Mouse (Mus musculus) layer of hippocampus, postnatal 14 days (tissue): ENCODE measurements around the gene Angpt4. TPM values are rescaled to one million over a fixed set of nuclear protein-coding genes. Genes with fewer than 3 reads are reported as not detected.

Experiments
- DNase-seq, 2 experiments: peaks; one replicate each; pipeline ENCODE4 v3.0.0; 2021 to 2022; ENCODE audit warnings: low spot score in 2 of 2, mixed read lengths in 1 of 2
- long read RNA-seq, 2 experiments: library from polyadenylated mRNA; stranded (forward); transcript quantifications; one replicate each; pipeline ENCODE4 v2.0.0; 2021
- total RNA-seq, 2 experiments: library from RNA; stranded (reverse); gene quantifications; 2 replicates each; pipeline ENCODE4 v1.2.3; 2021

The Angpt4 gene
- total RNA-seq = under 1 TPM; 0.14 to 0.52 TPM
- long read RNA-seq, experiment 1 = 0 reads
- long read RNA-seq, experiment 2, partial matches to known transcripts = 2 of 2 reads
- long read RNA-seq, experiment 2, other reads (novel, unspliced or antisense) = 0 of 2 reads

DNA sequence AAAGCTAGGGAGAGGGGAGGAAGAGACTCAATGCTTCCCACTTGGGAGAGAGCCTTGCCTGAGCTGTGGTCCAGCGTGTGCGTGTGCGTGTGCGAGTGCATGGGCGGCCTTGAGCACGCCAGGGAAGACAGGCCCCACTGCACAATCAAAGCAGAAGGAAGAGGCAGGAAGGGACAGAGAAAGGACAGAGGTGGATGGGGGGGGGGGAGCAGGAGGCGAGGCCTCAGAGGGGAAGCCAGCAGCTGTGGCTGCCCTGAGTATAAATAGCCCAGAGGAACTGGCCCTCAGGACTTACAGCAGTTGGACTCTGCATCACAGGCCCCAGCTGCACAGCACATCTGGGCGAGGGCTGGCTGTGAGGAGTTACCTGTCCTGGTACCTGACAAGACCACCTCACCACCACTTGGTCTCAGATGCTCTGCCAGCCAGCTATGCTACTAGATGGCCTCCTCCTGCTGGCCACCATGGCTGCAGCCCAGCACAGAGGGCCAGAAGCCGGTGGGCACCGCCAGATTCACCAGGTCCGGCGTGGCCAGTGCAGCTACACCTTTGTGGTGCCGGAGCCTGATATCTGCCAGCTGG, at the start of gene Angpt4:
TSS of gene Angpt4 (plus strand) at position 292 of the 582 bp plus-strand sequence.
- no peak for DNase-seq

DNA sequence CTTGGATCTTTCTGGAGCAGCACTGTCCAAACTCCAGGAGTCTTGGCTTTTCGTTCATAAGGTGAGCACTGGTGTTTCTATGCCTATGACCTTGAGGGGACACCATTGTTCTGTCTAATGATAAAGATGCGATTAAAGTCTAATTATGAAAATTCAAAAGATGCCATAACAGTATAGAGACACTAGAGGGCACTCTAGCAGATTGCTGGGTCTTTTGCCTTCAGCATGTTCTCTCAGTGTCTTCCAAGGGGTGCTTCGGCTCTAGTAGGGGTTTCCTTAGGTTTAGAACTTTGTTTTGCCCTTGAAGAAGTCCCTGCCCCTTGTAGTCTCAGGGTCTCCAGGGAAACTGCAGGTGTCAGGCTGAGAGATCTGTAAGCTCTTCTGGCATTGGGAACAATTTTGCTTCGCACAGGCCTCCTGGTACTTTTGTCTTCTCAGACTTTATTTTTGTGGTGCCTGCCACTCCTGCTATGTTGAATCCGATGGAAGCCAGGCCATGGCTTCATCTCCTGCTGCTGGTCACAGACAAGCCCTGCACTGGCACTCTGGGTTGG, 48.7 kb upstream of the Angpt4 start:
- DNase-seq = no peak

DNA sequence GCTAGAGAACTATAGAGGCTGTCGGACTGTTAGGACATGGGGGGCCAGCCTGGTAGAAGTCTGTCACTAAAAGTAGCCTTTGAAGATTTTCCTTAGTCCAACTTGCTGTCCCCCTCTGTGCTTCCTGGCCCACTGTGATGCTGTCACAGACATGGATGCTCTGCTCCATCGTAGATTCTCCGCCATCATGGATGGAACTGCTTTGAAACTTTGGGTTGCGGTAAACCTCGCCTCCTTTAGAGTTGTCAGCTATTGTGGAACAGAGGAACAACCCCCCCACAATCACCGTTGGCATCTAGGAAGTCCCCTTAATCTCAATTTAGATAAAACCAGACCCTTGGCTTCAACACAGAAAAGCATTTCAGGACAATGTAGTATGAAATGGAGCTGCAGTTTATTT, 46.1 kb upstream of the Angpt4 start:
- no peak for DNase-seq

DNA sequence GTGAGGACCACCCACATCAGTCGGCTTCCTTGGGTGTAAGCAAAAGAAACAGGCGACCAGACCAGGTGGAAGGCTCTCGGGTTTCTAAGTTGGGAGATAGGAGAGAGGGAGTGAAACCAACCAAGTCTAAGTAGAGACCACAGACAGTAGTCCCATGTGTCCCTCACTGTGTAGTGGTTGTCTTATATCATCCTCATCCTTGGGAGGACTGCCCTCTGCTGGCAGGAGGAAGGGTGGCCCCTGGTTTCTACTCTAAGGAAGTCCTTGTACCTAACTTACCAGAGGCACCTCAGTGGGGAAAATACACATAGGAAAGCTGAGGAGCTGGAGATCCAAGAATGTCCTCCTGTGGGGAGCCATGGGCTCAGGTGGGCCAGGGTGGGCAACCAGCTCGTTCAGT, 44.5 kb upstream of the Angpt4 start:
- DNase-seq = peak; percentile 45 to 70

DNA sequence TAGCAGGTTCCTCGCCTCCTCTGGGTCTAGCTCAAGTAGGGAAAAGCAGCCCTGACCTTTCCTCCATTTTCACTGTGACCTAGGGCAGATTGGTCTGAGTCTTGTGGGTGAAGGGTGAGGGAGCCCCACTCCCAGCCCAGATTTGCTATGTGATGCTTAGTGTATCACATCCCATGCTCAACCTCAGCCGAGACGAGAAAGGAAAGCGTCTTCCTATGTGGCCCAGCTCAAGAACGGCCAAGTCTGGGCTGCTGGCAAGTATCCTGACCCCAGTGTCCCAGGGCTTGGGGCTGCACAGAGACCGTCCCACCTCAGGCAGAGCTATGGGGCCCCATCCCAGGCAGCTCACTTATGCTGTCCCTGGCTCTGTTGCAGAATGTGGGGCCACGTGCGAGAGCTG, 42.8 kb upstream of the Angpt4 start:
- DNase-seq = no peak

DNA sequence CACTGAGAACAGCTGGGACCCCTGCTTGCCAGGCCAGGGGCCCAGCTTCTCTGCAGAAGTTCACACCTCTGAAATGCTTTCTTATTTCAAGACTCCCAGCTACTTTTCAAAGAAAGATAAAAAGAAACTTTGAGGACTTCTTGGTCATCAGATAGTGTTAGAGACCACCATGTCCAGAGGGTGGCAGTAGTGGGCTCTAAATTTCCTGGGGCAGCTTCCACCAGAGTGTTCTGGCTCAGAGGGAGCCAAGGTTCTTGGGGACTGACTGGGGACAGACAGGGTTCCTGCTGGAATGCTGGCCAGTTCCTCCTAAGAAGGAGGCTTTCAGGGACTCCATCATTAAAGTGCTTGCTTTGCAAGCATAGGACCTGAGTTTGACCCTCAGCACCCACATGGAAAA, 36.5 kb upstream of the Angpt4 start:
- peak in 1 of 2 experiments; percentile 38 for DNase-seq

DNA sequence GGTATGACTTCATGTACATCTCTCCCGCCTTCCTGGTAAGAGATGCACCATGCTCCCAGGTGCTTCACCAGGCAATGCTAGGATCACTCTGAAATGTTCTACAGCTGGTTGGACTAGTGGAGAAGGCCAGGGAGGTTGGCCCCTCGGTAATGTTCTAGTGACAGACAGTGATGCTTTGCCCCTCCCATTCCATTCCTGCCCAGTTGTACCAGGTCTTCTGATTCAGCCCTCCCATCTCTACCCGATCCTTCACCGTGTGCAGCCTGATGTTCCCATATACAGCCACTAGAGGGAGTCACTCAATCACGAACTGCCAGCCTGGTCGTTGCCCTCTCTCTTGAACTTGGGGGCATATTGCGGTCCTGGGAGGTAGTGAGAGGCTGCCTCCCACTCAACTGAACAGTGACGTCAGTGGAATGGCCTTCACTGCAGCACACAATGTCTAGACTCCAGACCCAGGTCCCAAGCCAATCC, 35.0 kb upstream of the Angpt4 start:
- peak; percentile 58 to 62 for DNase-seq

DNA sequence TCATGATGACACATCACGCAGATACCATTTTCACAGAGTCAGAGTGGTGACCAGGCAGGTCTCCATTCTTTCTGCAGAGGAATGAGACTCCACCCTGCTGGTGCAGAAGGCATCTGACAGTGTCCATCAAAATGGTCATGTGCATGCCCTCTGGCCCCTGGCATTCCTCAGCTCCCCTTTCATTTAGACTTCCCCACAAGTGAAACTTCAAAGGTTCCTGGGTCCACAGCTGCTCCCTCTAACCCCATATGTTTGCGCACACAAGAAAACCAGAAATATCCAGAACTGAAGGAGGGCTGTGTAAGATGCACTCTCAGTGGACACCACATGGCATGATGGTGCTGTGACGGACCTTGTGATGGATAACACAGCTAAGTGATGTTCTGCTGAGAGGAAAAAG, 32.4 kb upstream of the Angpt4 start:
- no peak for DNase-seq

DNA sequence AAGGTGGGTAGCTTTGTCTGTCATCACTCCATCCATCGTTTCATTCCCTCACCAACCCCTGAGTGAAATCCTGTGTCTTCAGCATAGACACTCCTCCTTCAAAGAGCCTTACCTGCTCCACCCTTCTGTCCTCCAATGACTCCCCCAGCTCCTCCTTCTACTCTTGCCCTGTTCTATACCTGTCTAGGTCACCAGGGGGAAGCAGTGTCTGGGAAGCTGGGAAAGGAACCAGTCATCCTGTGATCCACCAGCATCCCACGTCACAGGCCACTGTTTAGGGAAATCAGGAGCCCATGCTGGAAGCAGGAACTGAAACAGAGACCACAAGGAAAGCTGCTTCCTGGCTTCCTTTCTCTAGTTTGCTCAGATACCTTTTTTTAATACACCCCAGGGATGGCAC, 31.2 kb upstream of the Angpt4 start:
- DNase-seq = no peak

DNA sequence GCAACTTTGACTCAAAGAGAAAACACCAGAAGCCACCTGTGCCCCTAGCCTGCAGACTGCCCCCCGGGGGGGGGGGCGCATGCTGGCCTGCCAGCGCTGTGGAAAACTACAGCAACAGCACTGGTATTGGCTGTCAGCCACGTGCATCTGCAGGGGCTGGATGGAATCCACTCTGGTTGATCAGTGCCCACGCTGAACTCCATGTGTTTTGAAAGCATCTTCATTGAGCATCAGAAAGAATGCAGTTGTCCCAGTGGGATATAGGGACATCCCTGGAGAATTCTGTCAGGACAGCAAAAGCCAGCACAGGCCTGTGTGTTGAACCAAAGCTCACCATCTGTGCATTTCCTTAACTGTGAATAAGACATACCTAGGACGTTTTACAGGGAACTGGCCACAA, 20.0 kb upstream of the Angpt4 start:
- DNase-seq = peak in 1 of 2 experiments; percentile 49

DNA sequence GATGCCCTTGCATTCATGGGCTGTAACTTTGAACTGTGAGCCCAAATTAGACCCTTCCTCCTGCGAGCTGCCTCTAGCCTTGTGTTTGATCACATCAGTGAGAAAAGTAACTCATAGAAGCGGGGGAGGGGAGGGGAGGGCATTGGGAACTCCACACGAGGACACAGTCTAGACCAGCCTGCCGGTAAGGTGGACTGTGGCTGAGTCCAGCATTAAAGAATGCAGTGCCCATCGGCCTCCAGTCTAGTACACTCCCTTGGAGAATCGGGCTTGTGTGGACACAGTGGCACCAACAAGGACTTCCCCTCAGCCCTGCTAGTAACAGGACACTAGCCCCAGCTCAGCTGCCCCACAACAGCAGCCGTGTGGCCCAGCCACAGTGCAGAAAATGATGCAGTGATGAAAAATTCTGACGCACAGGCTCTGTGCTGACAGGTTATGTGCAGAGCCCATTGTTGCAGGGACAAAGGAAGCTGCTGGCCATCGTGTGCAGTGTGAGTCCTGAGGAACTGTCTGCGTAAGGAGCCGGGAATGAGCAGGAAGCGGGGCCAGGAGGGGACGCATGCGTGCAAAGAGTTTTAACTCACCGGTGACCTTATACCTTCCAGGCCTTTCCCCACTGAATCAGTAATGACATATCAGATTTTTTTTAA, 17.8 kb upstream of the Angpt4 start:
- DNase-seq = no peak

DNA sequence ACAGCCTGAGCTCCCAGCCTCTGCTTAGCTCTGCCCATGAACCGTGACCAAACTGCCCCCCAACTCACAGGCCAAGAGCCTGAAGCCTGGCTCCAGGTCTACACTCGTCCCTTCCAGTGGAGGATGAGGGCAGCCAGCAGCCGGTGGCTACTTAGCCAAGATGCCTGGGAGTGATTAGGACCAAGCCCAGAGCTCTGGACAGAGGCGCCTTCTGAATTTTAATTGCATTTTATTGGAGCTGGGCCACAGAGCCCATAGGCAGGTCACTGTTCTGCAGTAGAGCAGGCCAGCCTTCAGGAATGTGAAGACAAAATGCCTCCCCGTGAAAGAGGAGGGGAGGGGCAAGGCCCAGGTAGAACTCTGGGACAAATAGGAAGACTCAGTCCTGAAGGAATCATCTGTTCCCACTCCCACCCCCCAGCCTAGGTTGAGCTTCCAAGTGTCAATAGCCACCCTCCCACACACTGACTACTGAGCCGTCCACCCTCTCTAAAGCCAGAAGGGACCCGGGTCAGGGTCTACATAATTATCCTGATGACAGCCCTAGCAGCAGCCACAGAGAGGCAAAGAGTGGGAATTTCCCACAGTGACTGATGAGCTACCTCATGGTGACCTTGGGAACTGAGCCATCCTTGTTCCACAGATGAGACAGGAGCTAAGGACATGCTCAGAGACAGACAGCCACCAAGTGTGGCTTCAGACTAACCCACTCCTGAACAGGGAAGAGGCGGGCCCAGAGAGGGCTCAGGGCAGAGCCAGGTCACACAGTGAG, 16.6 kb upstream of the Angpt4 start:
- DNase-seq = peak; percentile 33 to 73

DNA sequence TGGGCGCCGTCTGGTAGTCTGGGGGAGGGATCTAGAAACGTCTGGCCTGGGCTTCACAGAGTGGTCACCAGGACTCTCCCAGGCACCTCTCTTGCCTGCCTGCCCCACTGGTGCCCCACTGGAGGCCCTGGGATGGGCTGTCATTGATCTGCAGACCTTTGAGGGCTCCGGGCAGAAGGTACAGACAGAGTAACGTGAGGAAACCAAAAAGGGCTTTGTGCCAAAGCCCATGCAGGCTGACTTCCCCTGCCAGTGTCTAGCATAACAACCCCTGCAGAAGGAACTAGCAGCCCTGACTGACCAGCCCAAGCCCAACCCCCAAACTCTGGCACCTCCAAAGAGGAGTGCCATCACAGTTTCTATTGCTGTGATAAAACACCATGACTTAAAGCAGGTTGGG, 15.1 kb upstream of the Angpt4 start:
- no peak for DNase-seq

DNA sequence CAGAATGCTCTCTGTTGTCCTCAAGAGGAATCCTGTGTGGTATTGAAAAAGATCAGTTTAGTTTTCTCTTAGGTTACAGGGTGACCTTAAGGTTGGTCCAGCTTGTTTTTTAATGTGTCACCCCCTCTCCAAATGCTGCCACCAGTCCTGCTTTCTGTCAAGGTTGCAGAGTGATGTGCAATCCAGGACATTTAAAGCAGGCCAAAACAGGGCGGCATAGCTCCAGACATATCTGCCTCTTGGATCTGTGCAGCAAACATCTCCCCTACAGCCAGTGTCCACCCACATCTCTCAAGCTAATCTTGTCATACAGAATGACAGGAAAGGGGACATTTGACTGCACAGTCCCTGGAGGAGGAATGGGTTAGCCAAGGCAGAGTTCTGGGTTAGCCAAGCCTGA, 12.9 kb upstream of the Angpt4 start:
- no peak for DNase-seq

DNA sequence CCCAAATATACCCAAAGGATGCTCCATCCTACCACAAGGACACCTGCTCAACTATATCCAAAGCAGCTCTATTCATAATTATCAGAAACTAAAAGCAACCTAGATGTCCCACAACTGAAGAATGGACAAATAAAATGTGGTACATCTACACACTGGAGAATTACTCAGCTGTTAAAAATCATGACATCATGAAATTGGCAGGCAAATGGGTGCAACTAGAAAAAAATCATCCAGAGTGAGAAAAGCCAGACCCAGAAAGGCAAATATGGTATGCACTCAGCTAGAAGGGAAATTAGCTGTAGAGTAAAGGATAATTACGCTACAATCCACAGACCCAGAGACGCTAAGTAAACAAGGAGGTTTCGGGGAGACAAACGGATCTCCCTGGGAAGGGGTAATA, 10.2 kb upstream of the Angpt4 start:
- DNase-seq = no peak

DNA sequence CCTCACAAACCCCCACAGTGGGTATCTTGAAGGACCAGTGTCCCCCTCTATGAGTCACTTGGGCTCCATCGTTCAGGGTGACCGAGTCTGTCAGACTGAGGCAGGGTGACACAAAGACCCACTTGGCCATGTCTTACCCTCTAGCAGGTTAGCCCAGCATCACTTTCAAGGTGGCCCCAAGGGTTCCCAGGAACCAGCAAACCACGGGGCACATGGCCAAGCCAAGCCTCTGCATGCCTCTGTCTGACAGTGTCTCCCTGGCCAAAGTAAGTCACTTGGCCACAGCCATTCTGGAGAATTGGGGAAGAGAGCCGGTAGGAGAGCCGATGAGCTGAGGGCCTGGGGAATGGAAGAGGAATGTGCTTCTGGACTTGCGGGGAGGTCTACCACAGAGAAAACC, 7.7 kb upstream of the Angpt4 start:
- DNase-seq = no peak

DNA sequence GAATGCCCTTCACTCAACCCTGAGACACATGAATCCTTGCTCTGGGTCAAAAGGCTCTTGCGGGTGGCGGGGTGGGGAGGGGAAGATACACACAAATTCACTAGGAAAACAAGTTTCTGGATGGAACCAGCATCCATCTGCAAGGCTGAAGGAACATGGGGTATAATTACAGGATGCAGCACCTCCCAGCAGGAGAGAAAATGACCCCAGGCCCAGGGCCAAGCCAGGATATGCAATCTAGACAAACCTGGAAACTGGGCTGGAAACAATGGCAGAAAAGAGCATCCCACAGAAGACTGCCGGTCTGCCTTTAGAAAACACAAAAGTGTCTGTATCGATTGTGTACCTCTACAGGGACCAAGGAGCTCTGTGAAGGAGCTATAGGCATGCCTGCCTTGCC, 7.1 kb upstream of the Angpt4 start:
- no peak for DNase-seq

DNA sequence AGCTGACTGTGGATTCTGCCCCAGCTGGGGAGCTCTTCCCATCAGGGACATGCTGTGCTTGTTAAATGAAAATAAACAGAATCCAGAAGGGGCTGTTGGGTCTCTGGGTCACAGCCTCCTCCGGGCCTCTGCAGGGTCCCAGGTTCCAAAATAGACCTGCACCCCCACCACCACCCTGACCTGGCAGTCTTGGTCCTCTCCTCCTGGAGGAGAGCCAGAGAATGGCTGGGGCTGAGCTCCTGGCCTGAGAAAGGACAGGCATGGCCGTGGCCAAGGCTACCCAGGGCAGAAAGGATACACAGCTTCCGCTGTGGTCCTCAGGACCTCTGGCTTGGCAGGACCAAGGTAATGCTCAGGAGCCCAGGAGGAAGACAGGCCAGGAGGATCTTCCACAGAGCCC, 6.4 kb upstream of the Angpt4 start:
- no peak for DNase-seq

DNA sequence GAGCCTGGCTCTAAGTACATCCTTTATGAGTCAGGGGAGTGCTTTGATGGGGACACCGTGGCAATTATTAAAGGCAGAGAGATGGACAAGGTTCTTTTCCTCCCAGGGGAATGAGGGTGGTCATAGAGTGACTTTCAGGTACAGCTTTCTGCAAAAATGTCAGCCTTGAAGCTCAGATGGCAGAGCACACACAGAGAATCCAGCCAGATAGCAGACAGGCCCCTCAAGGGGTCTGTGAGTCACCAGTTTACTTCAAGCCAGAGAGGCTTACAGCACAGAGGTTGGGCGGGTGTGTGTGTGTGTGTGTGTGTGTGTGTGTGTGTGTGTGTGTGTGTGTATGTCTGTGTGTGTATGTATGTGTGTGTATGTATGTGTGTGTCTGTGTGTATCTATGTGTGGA, 4.0 kb upstream of the Angpt4 start:
- no peak for DNase-seq

DNA sequence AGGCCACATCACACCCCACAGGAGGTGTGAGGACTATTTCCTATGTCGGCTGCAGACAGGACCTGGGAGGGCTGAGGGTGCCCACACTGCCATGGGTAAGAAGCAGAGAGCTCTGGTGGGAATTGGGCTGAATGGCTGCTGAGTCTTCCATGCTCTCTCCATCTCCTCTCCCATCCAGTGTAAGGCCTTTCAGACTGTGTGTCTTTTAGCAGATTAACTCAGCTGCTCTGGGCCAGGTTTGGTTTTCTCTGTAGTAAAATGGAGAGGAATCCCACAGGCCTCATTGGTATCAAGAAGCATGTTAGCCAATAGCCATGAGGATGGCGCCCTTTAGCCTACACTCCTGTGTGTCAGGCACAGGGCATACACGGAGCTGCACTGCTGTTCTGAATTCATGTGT, 1.6 kb upstream of the Angpt4 start:
- DNase-seq = no peak

DNA sequence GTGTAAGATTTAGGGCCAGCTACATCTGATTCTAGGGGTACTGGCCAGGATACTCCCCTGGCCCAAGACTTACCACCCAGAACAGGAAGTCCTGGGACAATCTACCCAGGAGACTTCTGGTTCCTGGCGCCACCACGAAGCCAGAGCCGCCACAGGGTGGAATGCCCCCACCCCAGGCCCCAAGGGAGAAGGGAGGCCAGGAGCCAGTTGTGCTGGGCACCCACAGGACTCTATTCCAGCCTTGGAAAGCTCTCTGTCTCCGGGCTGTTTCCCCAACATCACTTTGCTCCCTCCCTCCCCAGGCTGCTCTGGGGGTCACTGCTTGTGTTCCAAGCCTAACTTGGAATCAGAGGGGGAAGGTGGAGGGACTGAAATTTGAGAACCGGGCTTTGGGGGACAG, 512 bp upstream of the Angpt4 start:
- no peak for DNase-seq

DNA sequence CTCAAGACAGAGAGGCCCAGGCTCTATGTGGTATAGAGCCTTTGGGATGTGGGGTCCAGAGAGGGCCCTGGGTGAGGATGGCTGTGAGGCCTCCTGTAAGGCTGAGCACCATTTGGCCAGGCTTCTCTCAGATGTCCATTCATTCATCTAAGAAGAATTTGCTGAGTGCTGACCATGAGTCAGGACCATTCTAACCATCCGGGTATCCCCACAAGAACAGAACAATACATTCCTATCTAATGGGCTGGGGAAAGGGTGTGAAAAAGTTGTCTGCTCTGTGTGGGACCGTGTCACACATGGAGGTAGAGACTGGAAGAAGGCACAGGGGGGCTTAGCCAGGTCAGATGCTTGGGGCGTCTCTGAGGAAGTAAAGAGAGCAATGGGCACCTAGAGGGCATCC, 741 bp downstream of the Angpt4 start:
- DNase-seq = no peak
